Mouse (Mus musculus) ES-E14 (cell line): ENCODE results near the gene Zer1.

Experiments
- MAFK ChIP-seq: IDR thresholded peaks from 2 replicates; pipeline ENCODE4 v1.6.1; 2014; ENCODE audit warnings: mild to moderate bottlenecking, low read depth, low read length, inconsistent platforms; ENCODE audit not compliant: insufficient read depth
- ZC3H11A ChIP-seq: IDR thresholded peaks from 2 replicates; pipeline ENCODE4 v1.6.1; 2012; ENCODE audit warnings: low read depth, mild to moderate bottlenecking, inconsistent platforms, low read length, borderline replicate concordance
- ZNF384 ChIP-seq: IDR thresholded peaks from 2 replicates; pipeline ENCODE4 v1.6.1; 2012; ENCODE audit warnings: low read depth, low read length, inconsistent platforms

DNA sequence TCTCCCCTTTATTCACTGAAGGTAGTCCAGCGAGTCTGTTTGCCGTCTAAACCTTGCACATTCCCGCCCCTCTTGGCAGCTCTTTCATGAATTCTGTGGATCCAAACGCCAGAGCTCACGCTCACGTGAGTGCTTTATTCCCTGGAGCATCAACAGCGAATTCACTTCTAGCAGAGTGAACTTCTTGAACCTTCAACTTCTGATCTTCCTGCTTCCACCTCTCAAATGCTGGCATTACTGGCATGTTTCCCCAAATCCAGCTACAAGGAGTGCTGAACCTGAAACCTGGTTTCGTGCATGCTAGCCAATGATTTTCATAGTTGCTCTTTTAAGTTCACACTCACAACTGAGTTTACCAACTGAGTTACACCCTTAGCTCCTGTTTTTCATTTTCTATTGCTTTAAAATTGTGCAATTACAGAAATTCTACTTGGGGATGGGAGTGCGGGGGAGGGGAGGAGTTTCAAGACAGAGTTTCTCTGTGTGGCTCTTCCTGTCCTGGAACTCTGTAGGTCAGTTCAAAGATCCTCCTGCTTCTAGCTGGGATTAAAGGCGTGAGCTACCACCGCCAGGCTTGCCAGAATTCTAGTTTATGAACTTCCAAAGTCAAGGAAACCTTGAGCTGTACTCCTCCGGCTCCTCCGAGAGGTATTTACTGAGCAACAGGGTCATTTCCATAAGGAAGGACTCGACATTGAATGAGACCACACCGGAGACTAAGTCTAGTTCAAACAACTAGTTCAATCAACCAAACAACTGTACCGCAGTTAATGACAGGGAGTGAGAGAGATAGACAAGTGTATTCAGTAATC, 8.6 kb upstream of the Zer1 start:
- TF ChIP-seq ZC3H11A (no peak), ZNF384 (no peak), MAFK (no peak)
